Mouse (Mus musculus) hindbrain, postnatal 0 days (tissue): ENCODE data around the gene Defa35. TPM values are rescaled to one million over a fixed set of nuclear protein-coding genes. Genes with fewer than 3 reads are reported as not detected.
"Not testable (repeated sequence)": the region's sequence is repeated elsewhere in the genome, so short reads cannot be mapped to it uniquely, and the experiment has no call there.

Experiments
- ATAC-seq: fragments of 200-750 bp; cut with Nextera tagmentation; 2 replicates; pipeline ENCODE4 v1.8.0; 2017; ENCODE audit warnings: mild to moderate bottlenecking, moderate TSS enrichment, moderate library complexity
- DNase-seq: peaks from one replicate; pipeline ENCODE4 v3.0.0-alpha.2; 2015; ENCODE audit warnings: low spot score
- H3K27ac ChIP-seq: fragments of 300-500 bp; sonication (generic); 2 replicates; pipeline ENCODE4 v1.5.1; 2014; ENCODE audit warnings: mild to moderate bottlenecking
- H3K27me3 ChIP-seq: fragments of 300-500 bp; sonication (generic); 2 replicates; pipeline ENCODE4 v1.6.1; 2014; ENCODE audit warnings: low read length, mixed read lengths; ENCODE audit not compliant: insufficient read depth
- H3K36me3 ChIP-seq: fragments of 300-500 bp; sonication (generic); 2 replicates; pipeline ENCODE4 v1.6.1; 2014; ENCODE audit warnings: low read length, mixed read lengths; ENCODE audit not compliant: insufficient read depth
- H3K4me1 ChIP-seq: fragments of 300-500 bp; sonication (generic); 2 replicates; pipeline ENCODE4 v1.6.1; 2014; ENCODE audit warnings: antibody characterized with exemption, low read length, mixed read lengths; ENCODE audit not compliant: insufficient read depth
- H3K4me2 ChIP-seq: fragments of 300-500 bp; sonication (generic); 2 replicates; pipeline ENCODE4 v1.6.1; 2014; ENCODE audit warnings: low read depth, mild to moderate bottlenecking, low read length, moderate library complexity, mixed read lengths
- H3K4me3 ChIP-seq: fragments of 300-500 bp; sonication (generic); 2 replicates; pipeline ENCODE4 v1.5.1; 2014; ENCODE audit warnings: low read length
- H3K9ac ChIP-seq: fragments of 300-500 bp; sonication (generic); replicated peaks from 2 replicates; pipeline ENCODE4 v1.6.1; 2014; ENCODE audit warnings: mild to moderate bottlenecking, low read length, moderate library complexity, mixed read lengths
- H3K9me3 ChIP-seq: fragments of 300-500 bp; sonication (generic); 2 replicates; pipeline ENCODE4 v1.6.1; 2016; ENCODE audit warnings: low read length, mixed read lengths
- CTCF ChIP-seq: IDR thresholded peaks from 2 replicates; pipeline ENCODE4 v1.5.1; 2016; ENCODE audit warnings: antibody characterized with exemption, control low read depth, low read depth
- WGBS: fragments of 180-500 bp; shearing (Covaris S2); extraction: QIAGEN DNeasy Blood & Tissue Kit; methylation state at CpG from one replicate; pipeline ENCODE4 v1.1.7; 2014; 5-methylcytosine and 5-hydroxymethylcytosine counted together
- polyA plus RNA-seq: library from polyadenylated mRNA; unstranded; fragments of >200 nt; fragmentation: Nextera tagmentation; extraction: Ambion mirVana; gene quantifications from 2 replicates; pipeline ENCODE4 v1.2.1, GENCODE M21; 2015
- total RNA-seq: library from RNA; depleted of rRNA; stranded (reverse); fragments of >200 nt; gene quantifications from 2 replicates; pipeline ENCODE4 v1.2.3, GENCODE M21; 2014; rRNA removed

The Defa35 gene
- not detected in 2 replicates for total RNA-seq
- polyA plus RNA-seq, result not detected in 2 replicates

- not testable (repeated sequence) for H3K9ac ChIP-seq, H3K9me3 ChIP-seq, ATAC-seq, H3K27ac ChIP-seq, H3K36me3 ChIP-seq, H3K4me1 ChIP-seq, H3K4me2 ChIP-seq, H3K4me3 ChIP-seq, H3K27me3 ChIP-seq, DNase-seq
- 69% methylated on average over 1 of the region's 1 CpGs for WGBS
These were observed at the start of gene Defa35 for GRCm38 (mm10) chr8:21064738-21065137. Defa35 (plus strand) TSS chr8:21065038.

- H3K4me3 ChIP-seq, H3K27me3 ChIP-seq, H3K36me3 ChIP-seq, ATAC-seq, DNase-seq, H3K9me3 ChIP-seq, H3K9ac ChIP-seq, H3K4me2 ChIP-seq, H3K4me1 ChIP-seq, H3K27ac ChIP-seq: not testable (repeated sequence)
- WGBS, result no CpG with 5 or more reads among the region's 1 CpGs
These were observed 39.6 kb upstream of the Defa35 start, which contains the start of gene Defa21 for GRCm38 (mm10) chr8:21025245-21025644. Defa21 (plus strand) TSS chr8:21025545.

DNA sequence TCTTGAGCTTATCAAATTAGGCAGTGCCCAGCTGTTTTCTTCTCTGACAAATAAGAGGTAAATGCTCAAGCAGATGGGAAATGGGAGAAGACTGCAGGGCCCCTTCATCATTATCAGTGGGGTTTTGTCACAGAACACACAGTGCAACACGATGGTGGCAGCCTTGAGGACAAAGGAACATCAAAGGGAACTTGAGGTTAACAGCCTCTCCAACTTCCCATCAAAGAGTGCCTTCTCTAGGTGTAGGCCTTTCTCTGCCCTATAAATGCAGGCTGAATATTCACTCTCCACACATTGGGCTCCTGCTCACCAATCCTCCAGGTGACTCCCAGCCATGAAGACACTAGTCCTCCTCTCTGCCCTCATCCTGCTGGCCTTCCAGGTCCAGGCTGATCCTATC is 10.1 kb upstream of the Defa35 start, which contains the start of gene Defa23:
Gene Defa23 (plus strand): TSS at position 301 of the 400 bp plus-strand sequence.
- not testable (repeated sequence) for ATAC-seq

GRCm38 (mm10) chr8:21084142-21084541 is 19.3 kb downstream of the Defa35 start, which contains the start of gene Defa25:
Defa25 (plus strand) TSS chr8:21084442.
- H3K4me2 ChIP-seq, H3K4me1 ChIP-seq, H3K36me3 ChIP-seq, H3K4me3 ChIP-seq, DNase-seq, H3K27me3 ChIP-seq, ATAC-seq, H3K27ac ChIP-seq, H3K9ac ChIP-seq, H3K9me3 ChIP-seq: not testable (repeated sequence)

More for the DNA sequence above, 10.1 kb upstream of the Defa35 start, which contains the start of gene Defa23:
- H3K36me3 ChIP-seq, H3K4me2 ChIP-seq, H3K27me3 ChIP-seq, H3K4me1 ChIP-seq, DNase-seq, H3K9ac ChIP-seq, H3K9me3 ChIP-seq, H3K27ac ChIP-seq, H3K4me3 ChIP-seq: not testable (repeated sequence)
- WGBS, result no CpG with 5 or more reads among the region's 1 CpGs

GRCm38 (mm10) chr8:21093106-21093505 is 28.3 kb downstream of the Defa35 start:
- H3K27me3 ChIP-seq, result no peaks in the 10 kb centered on the region
- ATAC-seq, result no peak
- no peak overlapping the region for H3K4me2 ChIP-seq
- no peaks in the 10 kb centered on the region for H3K36me3 ChIP-seq
- no peak overlapping the region for H3K9ac ChIP-seq
- no peaks in the 10 kb centered on the region for H3K9me3 ChIP-seq
- no peaks in the 10 kb centered on the region for H3K4me1 ChIP-seq
- H3K4me3 ChIP-seq, result no peak overlapping the region
- no peak for TF ChIP-seq CTCF
- H3K27ac ChIP-seq, result no peak overlapping the region
- 49% methylated on average over 4 of the region's 4 CpGs for WGBS
- DNase-seq, result no peak

DNA sequence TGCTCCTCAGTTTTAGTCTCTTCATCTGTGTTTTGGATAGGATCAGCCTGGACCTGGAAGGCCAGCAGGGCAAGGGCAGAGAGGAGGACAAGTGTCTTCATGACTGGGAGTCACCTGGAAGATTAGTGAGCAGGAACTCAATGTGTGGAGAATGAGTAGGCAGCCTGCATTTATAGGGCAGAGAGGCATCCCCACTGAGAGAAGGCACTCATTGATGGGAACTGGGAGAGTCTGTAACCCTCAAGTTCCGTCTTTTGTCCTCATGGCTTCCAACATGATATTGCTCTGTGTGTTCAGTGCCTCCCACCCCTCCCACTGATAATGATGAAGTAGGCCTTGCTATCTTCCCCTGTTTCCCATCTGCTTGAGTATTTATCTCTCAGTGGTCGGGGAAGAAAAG is 31.1 kb downstream of the Defa35 start, which contains the start of gene Gm14851:
Gene Gm14851 (minus strand): TSS at position 101 of the 400 bp plus-strand sequence.
- not testable (repeated sequence) for H3K4me3 ChIP-seq, ATAC-seq, H3K27ac ChIP-seq, H3K27me3 ChIP-seq, H3K9ac ChIP-seq, H3K9me3 ChIP-seq, H3K36me3 ChIP-seq, H3K4me2 ChIP-seq, H3K4me1 ChIP-seq, DNase-seq
- WGBS, result 83% methylated on average over 1 of the region's 2 CpGs

Other genes with a start within 250 kb of the Defa35 start
- not detected in 2 replicates for gene Defb33, start 172.4 kb upstream of the Defa35 start, total RNA-seq
- not detected in 2 replicates for gene Defb33, start 172.4 kb upstream of the Defa35 start, polyA plus RNA-seq
- not detected in 2 replicates for gene Gm15056, start 162.4 kb upstream of the Defa35 start, total RNA-seq
- not detected in 2 replicates for gene Gm15056, start 162.4 kb upstream of the Defa35 start, polyA plus RNA-seq
- gene Gm6040, start 143.0 kb upstream of the Defa35 start, total RNA-seq, result not detected in 2 replicates
- gene Gm6040, start 143.0 kb upstream of the Defa35 start, polyA plus RNA-seq, result not detected in 2 replicates
- not detected in 2 replicates for gene AY761185, start 120.3 kb upstream of the Defa35 start, total RNA-seq
- not detected in 2 replicates for gene AY761185, start 120.3 kb upstream of the Defa35 start, polyA plus RNA-seq
- not detected in 2 replicates for gene Defa21, start 39.5 kb upstream of the Defa35 start, total RNA-seq
- gene Defa21, start 39.5 kb upstream of the Defa35 start, polyA plus RNA-seq, result not detected in 2 replicates
- not detected in 2 replicates for gene Defa23, start 10.0 kb upstream of the Defa35 start, total RNA-seq
- gene Defa23, start 10.0 kb upstream of the Defa35 start, polyA plus RNA-seq, result not detected in 2 replicates
- not detected in 2 replicates for gene Defa25, start 19.4 kb downstream of the Defa35 start, total RNA-seq
- gene Defa25, start 19.4 kb downstream of the Defa35 start, polyA plus RNA-seq, result not detected in 2 replicates
- gene Gm14851, start 31.0 kb downstream of the Defa35 start, total RNA-seq, result not detected in 2 replicates
- gene Gm14851, start 31.0 kb downstream of the Defa35 start, polyA plus RNA-seq, result not detected in 2 replicates
- gene Defa30, start 69.6 kb downstream of the Defa35 start, total RNA-seq, result not detected in 2 replicates
- gene Defa30, start 69.6 kb downstream of the Defa35 start, polyA plus RNA-seq, result not detected in 2 replicates
- not detected in 2 replicates for gene Defa22, start 97.2 kb downstream of the Defa35 start, total RNA-seq
- not detected in 2 replicates for gene Defa22, start 97.2 kb downstream of the Defa35 start, polyA plus RNA-seq
- not detected in 2 replicates for gene Defa31, start 126.6 kb downstream of the Defa35 start, total RNA-seq
- not detected in 2 replicates for gene Defa31, start 126.6 kb downstream of the Defa35 start, polyA plus RNA-seq
- not detected in 2 replicates for gene Gm15293, start 136.5 kb downstream of the Defa35 start, total RNA-seq
- gene Gm15293, start 136.5 kb downstream of the Defa35 start, polyA plus RNA-seq, result not detected in 2 replicates
- gene Gm15292, start 184.7 kb downstream of the Defa35 start, total RNA-seq, result not detected in 2 replicates
- gene Gm15292, start 184.7 kb downstream of the Defa35 start, polyA plus RNA-seq, result not detected in 2 replicates